Mouse (Mus musculus): Measurements from ENCODE around the gene Sox14.

The Sox14 gene

GRCm38 (mm10) chr9:99873116-99873620 is 2.8 kb downstream of the Sox14 start:
- H3K4me1 ChIP-seq (replicated peaks; ENCODE audit: low read depth, low read length), result peaks cover 89% of the 10 kb centered on the region
- no peak overlapping the region for H3K4me3 ChIP-seq (replicated peaks; ENCODE audit: low read length)
- no peaks in the 10 kb centered on the region for H3K9me3 ChIP-seq (ENCODE audit: low read length)
- peaks cover 99% of the 10 kb centered on the region for H3K27me3 ChIP-seq (ENCODE audit: insufficient read depth, low read length)
- TF ChIP-seq NANOG (IDR thresholded peaks at IDR 0.05; ENCODE audit: borderline replicate concordance, low read length), result no peak
- TF ChIP-seq POU5F1 (IDR thresholded peaks at IDR 0.05; ENCODE audit: borderline replicate concordance, low read length), result no peak
- no peak for TF ChIP-seq CTCF (conservative IDR thresholded peaks at IDR 0.05; ENCODE audit: low read length)
- no peaks in the 10 kb centered on the region for H3K36me3 ChIP-seq (ENCODE audit: insufficient read depth, low read length)

- peak overlapping the region; percentile 67 for H3K4me3 ChIP-seq (replicated peaks; ENCODE audit: low read length)
- no peaks in the 10 kb centered on the region for H3K9me3 ChIP-seq (ENCODE audit: low read length)
- peaks cover 99% of the 10 kb centered on the region for H3K27me3 ChIP-seq (ENCODE audit: insufficient read depth, low read length)
- H3K4me1 ChIP-seq (replicated peaks; ENCODE audit: low read depth, low read length), result peaks cover 85% of the 10 kb centered on the region
- H3K36me3 ChIP-seq (ENCODE audit: insufficient read depth, low read length), result no peaks in the 10 kb centered on the region
- TF ChIP-seq POU5F1 (IDR thresholded peaks at IDR 0.05; ENCODE audit: borderline replicate concordance, low read length), result 0 out of 2 replicates have a peak, but pooled peaks have one; percentile 22
- no peak for TF ChIP-seq NANOG (IDR thresholded peaks at IDR 0.05; ENCODE audit: borderline replicate concordance, low read length)
Observed at GRCm38 (mm10) chr9:99872204-99873115, 3.5 kb downstream of the Sox14 start.

- no peaks in the 10 kb centered on the region for H3K36me3 ChIP-seq (ENCODE audit: insufficient read depth, low read length)
- H3K4me1 ChIP-seq (replicated peaks; ENCODE audit: low read depth, low read length), result peaks cover 77% of the 10 kb centered on the region
- peaks cover 99% of the 10 kb centered on the region for H3K27me3 ChIP-seq (ENCODE audit: insufficient read depth, low read length)
- H3K9me3 ChIP-seq (ENCODE audit: low read length), result no peaks in the 10 kb centered on the region
- H3K4me3 ChIP-seq (replicated peaks; ENCODE audit: low read length), result peak overlapping the region; percentile 67
- TF ChIP-seq POU5F1 (IDR thresholded peaks at IDR 0.05; ENCODE audit: borderline replicate concordance, low read length), result no peak
- no peak for TF ChIP-seq CTCF (conservative IDR thresholded peaks at IDR 0.05; ENCODE audit: low read length)
- no peak for TF ChIP-seq NANOG (IDR thresholded peaks at IDR 0.05; ENCODE audit: borderline replicate concordance, low read length)
Observed at GRCm38 (mm10) chr9:99871556-99872203, 4.3 kb downstream of the Sox14 start.

- Histone ChIP-seq H3K27me3 (ENCODE audit: insufficient read depth, low read length) (peaks cover 99% of the 10 kb centered on the region), H3K4me1 (replicated peaks; ENCODE audit: low read depth, low read length) (peaks cover 70% of the 10 kb centered on the region), H3K4me3 (replicated peaks; ENCODE audit: low read length) (peak overlapping the region; percentile 67), H3K9me3 (ENCODE audit: low read length) (0 out of 2 replicates have a peak, but pooled peaks cover 1% of the 10 kb centered on the region), H3K36me3 (ENCODE audit: insufficient read depth, low read length) (no peaks in the 10 kb centered on the region)
- TF ChIP-seq POU5F1 (IDR thresholded peaks at IDR 0.05; ENCODE audit: borderline replicate concordance, low read length), result no peak
Observed at GRCm38 (mm10) chr9:99870780-99871555, 5.0 kb downstream of the Sox14 start.

- TF ChIP-seq POU5F1 (IDR thresholded peaks at IDR 0.05; ENCODE audit: borderline replicate concordance, low read length) (no peak), NANOG (IDR thresholded peaks at IDR 0.05; ENCODE audit: borderline replicate concordance, low read length) (no peak), CTCF (conservative IDR thresholded peaks at IDR 0.05; ENCODE audit: low read length) (no peak)
- peak overlapping the region; percentile 56 for H3K4me3 ChIP-seq (replicated peaks; ENCODE audit: low read length)
- peaks cover 99% of the 10 kb centered on the region for H3K27me3 ChIP-seq (ENCODE audit: insufficient read depth, low read length)
- peaks cover 62% of the 10 kb centered on the region for H3K4me1 ChIP-seq (replicated peaks; ENCODE audit: low read depth, low read length)
- no peaks in the 10 kb centered on the region for H3K36me3 ChIP-seq (ENCODE audit: insufficient read depth, low read length)
- 0 out of 2 replicates have a peak, but pooled peaks cover 4% of the 10 kb centered on the region for H3K9me3 ChIP-seq (ENCODE audit: low read length)
Observed at GRCm38 (mm10) chr9:99869936-99870779, 5.8 kb downstream of the Sox14 start.

GRCm38 (mm10) chr9:99869275-99869674 is 6.7 kb downstream of the Sox14 start:
- no peak for TF ChIP-seq NANOG (IDR thresholded peaks at IDR 0.05; ENCODE audit: borderline replicate concordance, low read length)
- TF ChIP-seq POU5F1 (IDR thresholded peaks at IDR 0.05; ENCODE audit: borderline replicate concordance, low read length), result no peak
- TF ChIP-seq CTCF (conservative IDR thresholded peaks at IDR 0.05; ENCODE audit: low read length), result no peak
- Histone ChIP-seq H3K36me3 (ENCODE audit: insufficient read depth, low read length) (no peaks in the 10 kb centered on the region), H3K9me3 (ENCODE audit: low read length) (0 out of 2 replicates have a peak, but pooled peaks cover 4% of the 10 kb centered on the region), H3K4me3 (replicated peaks; ENCODE audit: low read length) (peak overlapping the region; percentile 54), H3K4me1 (replicated peaks; ENCODE audit: low read depth, low read length) (peaks cover 56% of the 10 kb centered on the region), H3K27me3 (ENCODE audit: insufficient read depth, low read length) (peaks cover 99% of the 10 kb centered on the region)

GRCm38 (mm10) chr9:99868606-99869005 is 7.4 kb downstream of the Sox14 start:
- Histone ChIP-seq H3K4me1 (replicated peaks; ENCODE audit: low read depth, low read length) (peaks cover 53% of the 10 kb centered on the region), H3K27me3 (ENCODE audit: insufficient read depth, low read length) (peaks cover 99% of the 10 kb centered on the region), H3K36me3 (ENCODE audit: insufficient read depth, low read length) (no peaks in the 10 kb centered on the region), H3K4me3 (replicated peaks; ENCODE audit: low read length) (peak overlapping the region; percentile 54), H3K9me3 (ENCODE audit: low read length) (0 out of 2 replicates have a peak, but pooled peaks cover 4% of the 10 kb centered on the region)
- TF ChIP-seq POU5F1 (IDR thresholded peaks at IDR 0.05; ENCODE audit: borderline replicate concordance, low read length) (no peak), NANOG (IDR thresholded peaks at IDR 0.05; ENCODE audit: borderline replicate concordance, low read length) (no peak), CTCF (conservative IDR thresholded peaks at IDR 0.05; ENCODE audit: low read length) (no peak)
